Mouse (Mus musculus): ENCODE data around the gene Grpel1.

Grpel1 gene

GRCm38 (mm10) chr5:36484171-36484990 lies 19.6 kb downstream of the Grpel1 start, which contains the start of the genes Tada2b and Ccdc96:
Tada2b (minus strand) TSS chr5:36484285.
Ccdc96 (plus strand) TSS chr5:36484588.
- in situ Hi-C loops (cut with MboI; ENCODE audit: low pct_unique_long_range_greater_than_20kb in 1 of 2, low sequenced_read_pairs in 2 of 2, unreplicated experiment in 1 of 2) = loop anchor here (5.0 kb wide), 1 partner anchor 98 kb away; no protein-coding TSS in a partner anchor

- in situ Hi-C loops (cut with MboI; ENCODE audit: low pct_unique_long_range_greater_than_20kb in 1 of 2, low sequenced_read_pairs in 2 of 2, unreplicated experiment in 1 of 2) = no loop called here
These were observed 20.5 kb downstream of the Grpel1 start for GRCm38 (mm10) chr5:36485306-36485705.

DNA sequence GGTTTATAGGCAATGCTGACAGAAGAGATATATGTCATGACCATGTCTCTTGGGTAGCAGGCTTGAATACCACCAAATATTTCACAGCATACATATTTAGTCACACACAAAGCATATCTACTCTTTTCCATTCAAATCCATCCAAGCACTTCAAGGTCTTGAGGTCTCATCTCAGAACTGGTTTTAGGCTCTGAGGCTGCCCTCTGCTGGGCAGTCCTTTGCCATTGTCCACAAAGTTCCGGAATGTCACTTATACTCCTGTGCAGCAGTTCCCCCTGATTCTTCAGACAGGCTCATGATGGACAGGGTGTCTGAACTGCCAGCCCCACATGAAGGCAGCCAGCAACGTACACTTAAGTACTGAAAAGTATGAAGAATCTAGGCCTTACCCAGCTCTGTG lies 24.4 kb downstream of the Grpel1 start:
- in situ Hi-C loops (cut with MboI; ENCODE audit: low pct_unique_long_range_greater_than_20kb in 1 of 2, low sequenced_read_pairs in 2 of 2, unreplicated experiment in 1 of 2) = no loop called here

GRCm38 (mm10) chr5:36493919-36494318 lies 29.1 kb downstream of the Grpel1 start:
- in situ Hi-C loops (cut with MboI; ENCODE audit: low pct_unique_long_range_greater_than_20kb in 1 of 2, low sequenced_read_pairs in 2 of 2, unreplicated experiment in 1 of 2) = no loop called here

DNA sequence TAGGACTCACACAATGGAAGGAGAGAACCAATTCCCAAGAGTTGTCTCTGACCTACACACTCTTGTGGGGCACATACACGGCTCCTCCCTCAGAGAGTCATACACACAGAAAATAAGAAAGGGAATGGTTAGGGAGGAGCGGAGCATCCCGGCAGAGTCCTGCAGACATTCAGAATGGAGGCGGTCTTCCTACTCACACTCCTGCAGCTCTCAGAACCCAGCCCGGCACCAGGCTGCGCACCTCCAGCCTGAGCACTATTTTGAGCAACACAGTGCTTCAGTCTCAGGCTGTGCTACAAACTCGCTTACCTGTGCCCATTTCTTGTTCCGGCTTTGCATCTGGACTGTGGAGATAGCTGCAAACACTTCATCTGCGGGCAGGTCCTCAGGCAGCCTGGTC lies 29.9 kb downstream of the Grpel1 start:
- in situ Hi-C loops (cut with MboI; ENCODE audit: low pct_unique_long_range_greater_than_20kb in 1 of 2, low sequenced_read_pairs in 2 of 2, unreplicated experiment in 1 of 2) = no loop called here

DNA sequence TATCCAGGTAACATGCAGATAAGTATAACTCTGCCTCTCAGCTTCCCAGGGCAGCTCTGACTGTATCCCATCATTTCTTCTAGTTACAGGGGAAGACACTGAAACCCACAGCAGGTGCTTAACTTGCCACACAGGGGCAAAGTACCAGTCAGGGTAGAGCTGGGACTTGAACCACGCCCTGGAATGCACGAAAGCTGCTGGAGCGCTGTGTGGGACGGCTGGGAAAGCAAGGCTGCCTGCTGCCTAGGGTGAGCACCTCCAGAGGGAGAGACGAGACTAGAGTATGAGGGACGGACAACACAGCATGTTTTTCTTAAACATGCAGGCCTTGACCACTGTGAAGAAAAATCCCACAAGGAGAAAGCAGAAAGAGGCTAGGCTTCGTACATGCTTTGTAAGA lies 40.4 kb downstream of the Grpel1 start:
- in situ Hi-C loops (cut with MboI; ENCODE audit: low pct_unique_long_range_greater_than_20kb in 1 of 2, low sequenced_read_pairs in 2 of 2, unreplicated experiment in 1 of 2) = no loop called here

DNA sequence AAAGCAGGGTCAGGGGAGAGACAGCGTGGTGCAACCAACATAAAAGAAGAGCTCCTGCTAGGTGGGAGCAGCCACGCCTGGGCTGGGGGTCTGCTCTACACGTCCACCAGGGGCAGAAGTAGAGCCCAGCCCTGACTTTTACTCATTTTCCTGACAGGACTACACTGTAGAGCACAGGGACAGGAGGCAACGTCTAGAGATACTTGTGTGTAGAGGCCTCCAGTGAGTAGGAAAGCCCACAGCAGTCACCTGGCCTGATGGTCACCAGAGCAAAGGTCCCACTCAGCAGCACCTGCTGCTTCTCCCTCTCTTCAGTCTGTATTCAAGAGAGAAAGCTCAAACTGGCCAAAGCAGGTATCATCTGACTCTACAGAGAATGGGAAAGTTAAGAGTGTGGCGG lies 40.8 kb downstream of the Grpel1 start:
- in situ Hi-C loops (cut with MboI; ENCODE audit: low pct_unique_long_range_greater_than_20kb in 1 of 2, low sequenced_read_pairs in 2 of 2, unreplicated experiment in 1 of 2) = no loop called here

DNA sequence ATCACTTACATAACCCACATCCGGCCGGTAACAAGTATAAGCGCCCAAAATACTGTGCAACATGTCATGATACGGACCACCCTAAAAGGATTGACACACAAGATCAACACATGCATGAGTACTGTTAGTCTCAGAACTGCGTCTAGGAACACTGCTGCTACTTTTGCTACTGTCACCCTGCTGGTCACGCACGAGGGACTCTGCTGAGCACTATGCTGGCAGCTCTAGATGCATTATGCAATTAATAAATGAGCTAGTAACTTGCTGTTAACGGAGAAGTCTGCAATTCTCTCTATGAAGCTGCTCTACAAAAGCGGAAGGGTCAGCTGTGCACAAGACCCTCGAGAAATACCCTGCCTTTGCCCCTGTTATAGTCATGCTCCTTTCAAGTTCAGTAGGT lies 43.6 kb downstream of the Grpel1 start:
- in situ Hi-C loops (cut with MboI; ENCODE audit: low pct_unique_long_range_greater_than_20kb in 1 of 2, low sequenced_read_pairs in 2 of 2, unreplicated experiment in 1 of 2) = no loop called here

- in situ Hi-C loops (cut with MboI; ENCODE audit: low pct_unique_long_range_greater_than_20kb in 1 of 2, low sequenced_read_pairs in 2 of 2, unreplicated experiment in 1 of 2) = no loop called here
These were observed 46.2 kb downstream of the Grpel1 start for GRCm38 (mm10) chr5:36510956-36511355.

GRCm38 (mm10) chr5:36515126-36515525 lies 50.3 kb downstream of the Grpel1 start:
- in situ Hi-C loops (cut with MboI; ENCODE audit: low pct_unique_long_range_greater_than_20kb in 1 of 2, low sequenced_read_pairs in 2 of 2, unreplicated experiment in 1 of 2) = no loop called here

GRCm38 (mm10) chr5:36515558-36515957 lies 50.8 kb downstream of the Grpel1 start:
- in situ Hi-C loops (cut with MboI; ENCODE audit: low pct_unique_long_range_greater_than_20kb in 1 of 2, low sequenced_read_pairs in 2 of 2, unreplicated experiment in 1 of 2) = no loop called here

DNA sequence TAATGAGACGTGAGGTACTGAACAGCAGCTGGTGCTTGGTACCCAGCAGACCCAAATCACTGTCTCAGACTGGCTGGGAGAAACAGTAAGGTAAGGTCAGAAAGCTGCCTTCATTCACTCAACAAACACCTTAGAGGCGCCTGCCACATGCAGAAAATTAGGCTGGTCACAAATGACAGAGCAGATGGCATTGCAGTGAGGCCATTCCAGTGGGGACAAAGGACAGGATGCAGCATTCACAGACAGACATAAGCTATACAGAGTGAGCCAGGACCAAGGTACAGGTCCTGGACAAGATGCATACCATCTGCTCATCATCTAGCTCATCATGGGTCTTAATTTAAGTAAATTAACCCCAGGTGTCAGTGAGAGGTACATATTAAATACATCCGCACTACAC lies 52.8 kb downstream of the Grpel1 start:
- in situ Hi-C loops (cut with MboI; ENCODE audit: low pct_unique_long_range_greater_than_20kb in 1 of 2, low sequenced_read_pairs in 2 of 2, unreplicated experiment in 1 of 2) = no loop called here

DNA sequence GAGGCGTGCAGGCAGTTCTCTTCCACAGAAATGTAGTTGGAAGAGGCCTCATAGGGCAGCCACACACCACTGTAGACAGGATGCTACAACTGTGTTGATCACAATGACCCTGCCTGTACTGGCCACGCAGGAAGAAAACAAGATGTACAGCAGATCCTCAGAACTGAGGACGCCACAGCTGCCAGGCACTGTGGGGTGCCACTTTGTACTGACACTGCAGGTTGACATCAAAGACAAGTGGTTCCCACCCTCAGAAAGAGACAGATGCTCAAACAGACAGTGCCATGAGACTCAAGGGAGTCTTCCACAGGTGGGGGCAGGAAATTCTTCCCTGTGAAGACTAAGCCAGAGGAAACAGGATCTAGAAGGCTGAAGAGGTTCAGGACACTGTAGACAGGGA lies 55.0 kb downstream of the Grpel1 start:
- in situ Hi-C loops (cut with MboI; ENCODE audit: low pct_unique_long_range_greater_than_20kb in 1 of 2, low sequenced_read_pairs in 2 of 2, unreplicated experiment in 1 of 2) = no loop called here

GRCm38 (mm10) chr5:36522782-36523181 lies 58.0 kb downstream of the Grpel1 start:
- in situ Hi-C loops (cut with MboI; ENCODE audit: low pct_unique_long_range_greater_than_20kb in 1 of 2, low sequenced_read_pairs in 2 of 2, unreplicated experiment in 1 of 2) = no loop called here

DNA sequence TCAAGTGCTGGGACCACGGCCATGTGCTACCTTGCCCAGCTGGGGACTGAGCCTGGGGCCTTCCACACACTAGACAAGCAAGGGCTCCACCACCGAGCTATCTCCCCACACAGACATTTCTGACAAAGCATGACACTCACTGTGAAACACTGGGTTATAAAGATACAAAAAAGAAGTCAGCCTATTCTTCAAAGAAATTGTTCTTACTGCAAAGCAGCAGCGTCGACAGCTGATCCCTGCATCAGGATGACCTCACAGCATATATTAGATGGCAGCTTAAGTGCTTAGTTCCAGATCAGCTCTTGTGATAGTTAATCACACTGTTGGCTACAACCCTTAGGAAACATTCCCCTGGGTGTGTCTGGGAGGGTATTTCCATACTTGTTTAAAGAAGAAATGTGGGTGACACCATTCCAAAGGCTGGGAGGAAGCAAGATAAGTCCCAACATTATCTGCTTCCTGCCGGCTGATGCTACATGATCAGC lies 58.5 kb downstream of the Grpel1 start:
- in situ Hi-C loops (cut with MboI; ENCODE audit: low pct_unique_long_range_greater_than_20kb in 1 of 2, low sequenced_read_pairs in 2 of 2, unreplicated experiment in 1 of 2) = no loop called here

All from mouse embryonic stem cell (cell line).